25 mouse cellular contexts compared by ENCODE assay signal in the genomic region with DNA sequence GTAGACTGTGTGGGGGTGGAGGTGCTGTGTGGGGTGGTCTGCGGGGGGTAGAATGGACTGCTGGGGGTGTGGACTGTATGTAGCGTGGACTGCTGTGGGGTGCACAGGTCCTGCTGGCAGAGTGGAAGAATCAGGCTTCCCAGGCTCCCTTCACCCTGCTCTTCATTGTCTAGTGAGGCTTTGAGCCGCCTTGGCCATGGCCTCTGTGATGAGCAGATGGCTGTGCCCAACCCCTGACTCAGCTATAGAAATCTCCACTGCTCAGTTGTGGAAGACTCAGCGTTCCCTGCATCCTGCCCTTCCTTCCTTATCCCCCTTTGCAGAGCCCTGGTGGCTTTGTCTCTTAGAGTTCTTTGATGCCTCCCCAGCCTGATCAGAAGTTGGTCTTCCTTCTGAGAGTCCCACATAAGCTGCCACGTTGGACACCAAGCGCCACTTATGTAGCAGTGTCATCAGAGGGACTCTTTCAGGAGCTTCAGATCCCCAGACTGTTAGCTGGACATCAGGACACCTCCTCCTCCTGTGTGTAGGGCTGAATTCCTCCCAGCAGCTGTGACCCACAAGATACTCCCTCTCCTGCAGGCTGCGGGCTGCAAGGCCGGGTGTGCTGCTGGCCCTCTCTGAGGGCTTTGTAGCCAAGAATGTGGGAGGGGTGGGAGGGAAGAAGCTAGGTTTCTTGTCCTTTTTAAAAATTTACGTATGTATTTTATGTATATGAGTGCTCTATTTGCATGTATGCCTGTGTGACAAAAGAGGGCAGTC. TPM values are rescaled to one million over a fixed set of nuclear protein-coding genes. Genes with fewer than 3 reads are reported as not detected.
"Had no signal": no experiment of that assay in that cellular context is flagged by ENCODE, and none has a peak within 500 bp of the region (broad histone marks: within the 10 kb centered on the region; RNA-seq: fewer than 3 reads in every experiment).

No protein-coding gene starts in this region.

- H3K27me3 ChIP-seq: limb, embryonic 13.5 days; liver, embryonic 12.5 days; liver, embryonic 15.5 days; lung, embryonic 15.5 days; midbrain, embryonic 15.5 days; neural tube, embryonic 12.5 days; neural tube, embryonic 15.5 days had no signal

- H3K4me3 ChIP-seq: limb, embryonic 10.5 days; limb, embryonic 13.5 days; liver, embryonic 12.5 days; liver, embryonic 15.5 days; lung, embryonic 15.5 days; midbrain, embryonic 12.5 days; midbrain, embryonic 15.5 days; neural tube, embryonic 12.5 days; neural tube, embryonic 15.5 days had no signal

- DNase-seq: kidney, adult 9 months; kidney, postnatal 14 days; kidney, postnatal 4 days; liver; lung, adult 18-20 months; lung, postnatal 10 days; lung, postnatal 36 days; right cerebral cortex, adult 18-20 months; right cerebral cortex, postnatal 14 days; right cerebral cortex, postnatal 4 days; thymus, adult 2 months; thymus, postnatal 25 days had no signal

- H3K9me3 ChIP-seq: limb, embryonic 10.5 days; limb, embryonic 13.5 days; liver, embryonic 12.5 days; liver, embryonic 15.5 days; lung, embryonic 15.5 days; midbrain, embryonic 12.5 days; midbrain, embryonic 15.5 days; neural tube, embryonic 12.5 days; neural tube, embryonic 15.5 days had no signal

- H3K4me1 ChIP-seq: limb, embryonic 10.5 days; limb, embryonic 13.5 days; lung, embryonic 15.5 days; midbrain, embryonic 12.5 days; midbrain, embryonic 15.5 days had no signal

- ATAC-seq: liver, embryonic 12.5 days; midbrain, embryonic 15.5 days had no signal

RNA-seq across cellular contexts. Expression of a gene that starts 51.0 kb away (rescaled TPM):
- total RNA-seq: layer of hippocampus, adult 18-20 months; layer of hippocampus, postnatal 14 days; left cerebral cortex, adult 18-20 months; left cerebral cortex, postnatal 25 days had no signal
